Mouse (Mus musculus): ENCODE results near the gene Kat8. TPM values are rescaled to one million over a fixed set of nuclear protein-coding genes. Genes with fewer than 3 reads are reported as not detected.

The Kat8 gene
- polyA plus RNA-seq, 1 experiment = 47.1 TPM

DNA sequence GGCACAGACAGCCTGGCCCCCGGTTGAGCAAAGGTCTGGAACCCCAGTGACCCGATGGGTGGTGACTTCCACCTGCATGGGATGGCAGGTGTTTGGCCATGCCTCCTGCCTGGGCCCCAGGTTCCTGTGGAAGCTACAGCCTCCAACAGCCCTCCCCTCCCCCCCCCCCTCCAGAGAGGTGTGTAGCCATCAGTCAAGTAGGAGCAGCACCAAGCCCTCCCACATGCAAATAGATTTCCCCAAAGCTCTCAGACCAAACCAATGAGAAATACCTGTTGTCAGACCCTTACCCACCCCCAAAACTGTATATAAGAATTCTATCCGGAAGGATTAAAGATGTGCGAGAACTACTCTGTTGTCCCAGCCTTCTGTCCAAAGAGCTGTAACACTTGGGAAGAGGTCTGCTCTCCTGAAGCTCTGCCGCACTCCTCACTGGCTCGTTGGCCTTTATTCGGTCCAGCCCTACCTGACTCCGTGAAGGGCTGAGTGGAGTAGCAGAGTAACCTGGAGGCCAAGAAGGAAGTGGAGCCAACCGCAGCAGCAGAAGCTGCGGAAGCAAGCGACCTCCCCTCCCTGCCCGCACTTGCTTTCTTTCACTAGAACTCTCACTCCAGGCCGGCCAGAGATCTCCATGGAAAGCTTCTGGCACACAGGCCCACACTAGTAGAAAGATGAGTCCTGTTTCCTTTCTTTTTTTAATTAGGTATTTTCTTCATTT lies 40.7 kb downstream of the Kat8 start:
- Histone ChIP-seq H3K9me3 (replicated peaks; ENCODE audit: control insufficient read depth, insufficient read depth, low read length, poor library complexity, severe bottlenecking) (no peaks in the 10 kb centered on the region), H3K27ac (ENCODE audit: insufficient read depth, low read length) (peak overlapping the region; percentile 78), H3K27me3 (ENCODE audit: control insufficient read depth, insufficient read depth, low read length, poor library complexity, severe bottlenecking) (no peaks in the 10 kb centered on the region), H3K36me3 (ENCODE audit: control insufficient read depth, insufficient read depth, low read length, poor library complexity, severe bottlenecking) (no peaks in the 10 kb centered on the region), H3K4me3 (ENCODE audit: low read depth, low read length) (peak overlapping the region; percentile 39), H3K4me1 (ENCODE audit: control insufficient read depth, insufficient read depth, low read length) (no peaks in the 10 kb centered on the region), H3K9ac (ENCODE audit: low read depth, poor library complexity, severe bottlenecking) (peak overlapping the region; percentile 42)
- TF ChIP-seq POLR2A (IDR thresholded peaks at IDR 0.05; ENCODE audit: insufficient read depth, low read length) (no peak), CTCF (IDR thresholded peaks at IDR 0.05; ENCODE audit: low read depth, low read length) (no peak), EP300 (IDR thresholded peaks at IDR 0.05; ENCODE audit: insufficient read depth, low read depth, low read length) (no peak)

DNA sequence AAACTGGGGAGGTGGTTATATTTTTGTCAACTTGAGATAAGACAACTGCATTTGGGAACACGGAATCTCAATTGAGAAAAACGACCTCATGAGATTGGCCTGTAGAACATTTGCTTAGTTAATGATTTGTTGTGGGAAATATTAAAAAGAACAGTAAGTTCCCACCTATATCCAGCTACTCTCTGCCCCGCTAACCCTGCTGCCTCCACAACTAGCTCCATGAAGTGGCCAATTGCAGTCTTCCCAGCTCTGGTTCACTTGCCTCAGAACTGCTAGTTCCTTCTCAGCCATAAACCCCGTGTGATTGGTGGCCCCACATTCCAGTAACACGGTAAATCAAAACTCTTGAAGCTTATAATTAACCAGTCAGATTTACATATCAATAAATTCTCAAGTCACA lies 47.0 kb downstream of the Kat8 start:
- Histone ChIP-seq H3K9me3 (replicated peaks; ENCODE audit: control insufficient read depth, insufficient read depth, low read length, poor library complexity, severe bottlenecking) (no peaks in the 10 kb centered on the region), H3K27me3 (ENCODE audit: control insufficient read depth, insufficient read depth, low read length, poor library complexity, severe bottlenecking) (no peaks in the 10 kb centered on the region), H3K27ac (ENCODE audit: insufficient read depth, low read length) (no peak overlapping the region), H3K4me1 (ENCODE audit: control insufficient read depth, insufficient read depth, low read length) (no peaks in the 10 kb centered on the region), H3K4me3 (ENCODE audit: low read depth, low read length) (no peak overlapping the region), H3K36me3 (ENCODE audit: control insufficient read depth, insufficient read depth, low read length, poor library complexity, severe bottlenecking) (no peaks in the 10 kb centered on the region), H3K9ac (ENCODE audit: low read depth, poor library complexity, severe bottlenecking) (no peak overlapping the region)
- TF ChIP-seq CTCF (IDR thresholded peaks at IDR 0.05; ENCODE audit: low read depth, low read length) (no peak), POLR2A (IDR thresholded peaks at IDR 0.05; ENCODE audit: insufficient read depth, low read length) (no peak), EP300 (IDR thresholded peaks at IDR 0.05; ENCODE audit: insufficient read depth, low read depth, low read length) (no peak)

DNA sequence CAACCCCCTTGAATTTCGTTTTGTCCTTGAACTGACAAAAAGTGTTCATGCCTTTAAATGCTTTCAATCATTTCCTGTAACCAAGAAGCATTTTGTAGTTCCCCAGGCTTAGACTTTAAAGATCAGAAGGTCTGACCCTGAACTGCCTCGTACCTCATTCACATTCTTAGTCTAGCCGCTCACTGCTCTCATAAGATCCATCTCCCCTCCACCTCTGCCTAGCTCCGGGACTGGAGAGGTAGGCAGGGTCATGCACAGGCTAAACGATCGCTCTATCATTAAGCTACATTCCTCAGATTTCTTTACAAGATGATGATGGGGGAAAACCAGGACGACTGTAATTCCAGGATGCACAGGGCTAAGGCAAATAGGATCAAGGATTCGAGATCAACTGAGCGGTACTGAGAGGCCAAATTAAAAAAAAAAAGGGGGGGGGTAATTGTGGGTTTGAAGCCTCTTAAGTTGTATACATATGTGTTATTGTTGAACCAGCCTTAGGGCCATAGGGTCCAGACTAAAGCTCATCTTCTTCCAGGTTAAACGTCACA lies 54.1 kb downstream of the Kat8 start:
- H3K9ac ChIP-seq (ENCODE audit: low read depth, poor library complexity, severe bottlenecking) = peak overlapping the region; percentile 92
- H3K4me3 ChIP-seq (ENCODE audit: low read depth, low read length) = peak overlapping the region; percentile 88
- H3K27ac ChIP-seq (ENCODE audit: insufficient read depth, low read length) = peak overlapping the region; percentile 66
- peaks cover 21% of the 10 kb centered on the region for H3K36me3 ChIP-seq (ENCODE audit: control insufficient read depth, insufficient read depth, low read length, poor library complexity, severe bottlenecking)
- no peaks in the 10 kb centered on the region for H3K4me1 ChIP-seq (ENCODE audit: control insufficient read depth, insufficient read depth, low read length)
- H3K9me3 ChIP-seq (replicated peaks; ENCODE audit: control insufficient read depth, insufficient read depth, low read length, poor library complexity, severe bottlenecking) = no peaks in the 10 kb centered on the region
- no peak for TF ChIP-seq EP300 (IDR thresholded peaks at IDR 0.05; ENCODE audit: insufficient read depth, low read depth, low read length)
- no peak for TF ChIP-seq POLR2A (IDR thresholded peaks at IDR 0.05; ENCODE audit: insufficient read depth, low read length)
- TF ChIP-seq CTCF (IDR thresholded peaks at IDR 0.05; ENCODE audit: low read depth, low read length) = no peak
- no peaks in the 10 kb centered on the region for H3K27me3 ChIP-seq (ENCODE audit: control insufficient read depth, insufficient read depth, low read length, poor library complexity, severe bottlenecking)

DNA sequence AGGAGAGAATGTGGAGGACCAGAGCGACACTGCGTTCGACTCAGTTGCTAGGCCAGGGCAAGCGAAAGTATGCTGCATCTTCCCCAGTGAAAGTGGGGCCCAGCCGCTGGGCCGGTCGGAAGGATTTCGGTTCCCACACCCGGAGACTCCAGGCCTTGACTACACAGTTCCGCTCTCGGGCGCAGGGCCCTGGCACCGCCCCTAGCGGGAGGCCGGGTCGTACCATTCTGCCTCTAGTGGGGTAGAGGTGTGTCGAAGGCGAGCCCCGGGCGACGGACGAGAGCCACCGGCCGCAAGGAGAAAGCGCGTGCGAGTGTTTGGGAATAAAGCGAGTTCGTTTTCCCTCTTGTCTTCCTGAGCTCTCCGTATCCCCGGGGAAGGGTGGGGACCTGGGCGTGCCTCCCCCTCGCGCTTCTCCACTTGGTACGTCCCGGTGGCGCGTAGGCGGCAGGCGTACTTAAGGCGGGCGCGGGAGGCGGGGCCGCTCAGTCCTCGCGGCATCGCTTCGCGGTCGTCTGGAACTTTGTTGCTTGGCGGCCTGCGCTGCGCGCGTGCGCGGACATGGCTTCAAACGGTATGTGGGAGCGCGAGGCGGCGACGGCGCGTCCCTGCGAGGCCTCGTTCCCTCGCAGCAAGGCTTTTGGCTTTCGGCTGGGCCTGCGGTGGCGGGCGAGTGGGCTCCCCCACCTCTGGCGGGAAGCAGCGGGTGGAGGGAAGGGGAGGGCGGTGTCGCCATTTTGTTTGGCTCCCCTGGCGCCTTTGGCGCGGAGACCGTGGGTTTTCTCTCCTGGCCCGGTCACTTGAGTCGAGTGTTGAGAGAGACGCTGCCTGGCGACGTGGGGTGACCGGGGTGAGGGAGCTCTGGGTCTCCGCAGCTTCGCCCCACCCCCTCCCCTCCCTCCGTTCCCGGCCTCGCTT lies 54.9 kb downstream of the Kat8 start, which contains the start of gene Fus:
Fus (plus strand) TSS at position 454 of the 918 bp plus-strand sequence.
- Histone ChIP-seq H3K9me3 (replicated peaks; ENCODE audit: control insufficient read depth, insufficient read depth, low read length, poor library complexity, severe bottlenecking) (no peaks in the 10 kb centered on the region), H3K4me1 (ENCODE audit: control insufficient read depth, insufficient read depth, low read length) (no peaks in the 10 kb centered on the region), H3K9ac (ENCODE audit: low read depth, poor library complexity, severe bottlenecking) (peak within 1 kb of the TSS; percentile 92), H3K4me3 (ENCODE audit: low read depth, low read length) (peak within 1 kb of the TSS; percentile 88), H3K27me3 (ENCODE audit: control insufficient read depth, insufficient read depth, low read length, poor library complexity, severe bottlenecking) (no peaks in the 10 kb centered on the region), H3K27ac (ENCODE audit: insufficient read depth, low read length) (peak within 1 kb of the TSS; percentile 68), H3K36me3 (ENCODE audit: control insufficient read depth, insufficient read depth, low read length, poor library complexity, severe bottlenecking) (peaks cover 29% of the 10 kb centered on the region)
- TF ChIP-seq EP300 (IDR thresholded peaks at IDR 0.05; ENCODE audit: insufficient read depth, low read depth, low read length) (0 out of 2 replicates have a peak, but pooled peaks have one; percentile 15), POLR2A (IDR thresholded peaks at IDR 0.05; ENCODE audit: insufficient read depth, low read length) (peak; percentile 95), CTCF (IDR thresholded peaks at IDR 0.05; ENCODE audit: low read depth, low read length) (no peak)

DNA sequence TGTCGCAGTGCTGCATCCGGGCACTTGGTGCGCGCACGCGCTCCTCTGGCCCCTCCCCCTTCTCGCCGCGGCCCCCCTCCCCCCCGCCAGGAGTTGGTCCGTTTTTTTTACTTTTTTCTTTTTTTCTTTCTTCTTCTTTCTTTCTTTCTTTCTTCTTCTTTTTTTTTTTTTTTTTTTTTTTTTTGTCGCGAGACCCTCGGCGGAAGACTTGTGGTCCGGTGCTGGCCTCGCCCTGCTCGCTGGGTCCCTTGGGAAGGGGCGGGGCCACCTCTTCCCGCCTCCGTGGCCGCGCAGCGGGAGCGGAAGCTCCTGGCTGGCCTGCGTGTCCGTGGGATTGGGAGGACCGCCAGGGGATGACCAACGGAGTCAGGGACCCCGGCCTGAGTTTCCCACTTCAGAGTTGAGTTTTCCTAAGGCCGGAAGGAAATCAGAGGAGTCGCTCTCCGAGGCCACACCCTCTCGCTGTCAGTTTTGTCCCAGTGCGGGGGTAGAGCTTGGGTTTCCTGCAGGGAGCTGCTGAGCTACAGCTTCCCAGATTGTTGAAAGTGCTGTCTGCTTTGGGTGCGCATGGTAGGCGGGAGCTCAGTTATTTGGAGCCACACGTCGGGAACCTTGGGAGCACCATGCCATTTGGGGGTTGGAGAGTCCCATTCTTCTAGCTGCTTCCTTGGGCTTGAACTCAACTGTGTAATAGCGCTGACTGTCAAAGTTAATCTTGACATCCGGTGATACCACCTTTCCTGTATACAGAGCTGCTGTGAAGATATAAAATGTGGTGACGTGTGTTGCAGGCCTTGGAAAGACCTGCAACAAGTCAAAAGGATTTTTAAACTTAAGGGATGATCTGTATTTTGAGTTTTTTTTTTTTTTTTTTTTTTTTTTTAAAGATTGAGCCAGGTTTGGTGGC lies 55.9 kb downstream of the Kat8 start:
- no peak for TF ChIP-seq EP300 (IDR thresholded peaks at IDR 0.05; ENCODE audit: insufficient read depth, low read depth, low read length)
- no peak for TF ChIP-seq POLR2A (IDR thresholded peaks at IDR 0.05; ENCODE audit: insufficient read depth, low read length)
- no peak for TF ChIP-seq CTCF (IDR thresholded peaks at IDR 0.05; ENCODE audit: low read depth, low read length)
- no peaks in the 10 kb centered on the region for H3K27me3 ChIP-seq (ENCODE audit: control insufficient read depth, insufficient read depth, low read length, poor library complexity, severe bottlenecking)
- H3K9me3 ChIP-seq (replicated peaks; ENCODE audit: control insufficient read depth, insufficient read depth, low read length, poor library complexity, severe bottlenecking) = no peaks in the 10 kb centered on the region
- peak overlapping the region; percentile 92 for H3K9ac ChIP-seq (ENCODE audit: low read depth, poor library complexity, severe bottlenecking)
- no peak overlapping the region for H3K27ac ChIP-seq (ENCODE audit: insufficient read depth, low read length)
- H3K4me3 ChIP-seq (ENCODE audit: low read depth, low read length) = peak overlapping the region; percentile 82
- H3K4me1 ChIP-seq (ENCODE audit: control insufficient read depth, insufficient read depth, low read length) = no peaks in the 10 kb centered on the region
- H3K36me3 ChIP-seq (ENCODE audit: control insufficient read depth, insufficient read depth, low read length, poor library complexity, severe bottlenecking) = peaks cover 38% of the 10 kb centered on the region
